Mouse (Mus musculus) embryonic fibroblast, embryonic 13.5 days (primary cell): ENCODE measurements at regions not wholly inside any gene's neighbourhood (a gene's known extent, or its start where the extent isn't known, plus 50 kb on each side); places are given as distances from the start of the nearest gene placed in this dataset.

Source experiments
- CTCF ChIP-seq: IDR thresholded peaks from 2 replicates; pipeline ENCODE4 v1.5.1; 2011; ENCODE audit warnings: mild to moderate bottlenecking, control low read depth, low read length, moderate library complexity, borderline replicate concordance; ENCODE audit not compliant: insufficient read depth
- POLR2A ChIP-seq: IDR thresholded peaks from 2 replicates; pipeline ENCODE4 v1.6.1; 2011; ENCODE audit warnings: low read depth, mild to moderate bottlenecking, control low read depth, low read length, moderate library complexity

DNA sequence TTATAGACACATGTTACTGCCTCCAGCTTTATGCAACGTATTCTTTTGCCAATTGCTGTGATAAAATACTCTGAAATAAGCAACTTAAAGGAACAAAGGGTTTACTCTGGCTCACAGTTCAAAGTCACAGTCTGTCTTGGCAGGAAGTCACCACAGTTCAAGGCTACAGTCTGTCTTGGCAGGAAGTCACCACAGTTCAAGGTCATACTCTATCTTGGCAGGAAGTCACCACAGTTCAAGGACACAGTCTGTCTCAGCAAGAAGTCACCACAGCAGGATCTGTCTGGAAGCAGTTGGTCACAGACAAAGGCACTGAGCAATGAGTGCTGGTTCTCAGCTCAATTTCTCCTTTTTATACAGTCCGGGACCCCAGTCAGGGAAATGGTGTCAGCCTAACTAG, 147.4 kb downstream of the Pxdc1 start:
- no peak for TF ChIP-seq CTCF
- TF ChIP-seq POLR2A: no peak
